Comparison of ENCODE assay signal across 19 mouse cellular contexts in the genomic region with DNA sequence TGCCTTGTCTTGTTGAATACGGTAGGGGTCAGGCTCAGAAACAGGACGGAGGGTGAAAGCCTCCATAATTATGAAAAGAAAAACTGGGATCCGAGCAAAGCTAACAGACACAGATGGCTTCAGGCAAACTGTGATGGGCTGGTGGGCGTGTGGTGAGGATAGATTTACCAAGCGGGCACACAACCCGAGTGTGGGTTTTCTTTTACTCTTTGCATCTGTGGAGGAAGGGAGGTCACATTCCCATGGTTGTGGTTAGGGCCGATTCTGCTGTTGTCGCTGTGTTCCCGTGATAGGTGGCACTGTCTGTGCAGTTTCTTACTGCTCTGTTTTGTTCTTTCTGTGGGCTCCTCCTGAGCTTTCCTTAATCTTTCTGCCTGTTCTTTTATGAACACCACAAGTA.
DNase-seq lines count a peak whose midpoint lies in the region; ATAC-seq and TF ChIP-seq lines count a peak whose summit lies in the region.
"Had no signal": no experiment of that assay in that cellular context is flagged by ENCODE, and none has a peak within 500 bp of the region (broad histone marks: within the 10 kb centered on the region; RNA-seq: fewer than 3 reads in every experiment).

No protein-coding gene starts in this region.

- no peak overlapping the region for H3K4me2 ChIP-seq in embryonic facial prominence, embryonic 14.5 days (ENCODE audit: low read depth, low read length)
- H3K4me2 ChIP-seq: heart, embryonic 11.5 days; midbrain, embryonic 12.5 days had no signal

- H3K9me3 ChIP-seq in E14TG2a.4 (ENCODE audit: low read length), result peaks cover 9% of the 10 kb centered on the region
- H3K9me3 ChIP-seq in embryonic facial prominence, embryonic 14.5 days (ENCODE audit: control insufficient read depth, low read length), result 0 out of 2 replicates have a peak, but pooled peaks cover under 1% of the 10 kb centered on the region
- H3K9me3 ChIP-seq: midbrain, embryonic 12.5 days had no signal

- 46% methylated on average over 9 of the region's 9 CpGs for WGBS in embryonic facial prominence, embryonic 14.5 days

- TF ChIP-seq CTCF in E14TG2a.4 (conservative IDR thresholded peaks at IDR 0.05; ENCODE audit: low read length), result no peak

- ATAC-seq in embryonic facial prominence, embryonic 14.5 days (ENCODE audit: low read depth), result peak; percentile 34; the same call in 1 of the 2 replicates
- no peak for ATAC-seq in megakaryocyte, adult 5-6 weeks (ENCODE audit: poor library complexity, severe bottlenecking)
- ATAC-seq: hindbrain, embryonic 16.5 days; intestine, postnatal 0 days had no signal

- DNase-seq in heart, adult 11 months, result peak; percentile 61
- DNase-seq in heart, postnatal 36 days, result no peak
- DNase-seq in embryonic facial prominence, embryonic 14.5 days (ENCODE audit: low spot score), result no peak
- DNase-seq in left cerebral cortex, postnatal 25 days (ENCODE audit: low spot score in 2 of 2), result peak; percentile 58 to 75
- DNase-seq in ovary, postnatal 14 days (ENCODE audit: low spot score), result no peak
- no peak for DNase-seq in spleen, adult 18-20 months
- DNase-seq: cerebellum, postnatal 14 days; embryo, embryonic 11 days; heart, postnatal 14 days; liver; lung, adult 2 months; lung, postnatal 36 days had no signal

- H3K27ac ChIP-seq in embryonic facial prominence, embryonic 14.5 days (replicated peaks; ENCODE audit: low read depth, low read length), result no peak overlapping the region
- H3K27ac ChIP-seq: midbrain, embryonic 12.5 days had no signal

- H3K4me1 ChIP-seq in E14TG2a.4 (replicated peaks; ENCODE audit: low read depth, low read length), result peaks cover 9% of the 10 kb centered on the region; the same call in 1 of the 2 replicates
- 0 out of 2 replicates have a peak, but pooled peaks cover 4% of the 10 kb centered on the region for H3K4me1 ChIP-seq in embryonic facial prominence, embryonic 14.5 days (ENCODE audit: control insufficient read depth, insufficient read depth, low read length)
- H3K4me1 ChIP-seq: midbrain, embryonic 12.5 days had no signal

- 0 out of 2 replicates have a peak overlapping the region, but pooled peaks have one; percentile 4 for H3K4me3 ChIP-seq in E14TG2a.4 (replicated peaks; ENCODE audit: low read length)
- no peak overlapping the region for H3K4me3 ChIP-seq in embryonic facial prominence, embryonic 14.5 days (ENCODE audit: low read depth, low read length)
- H3K4me3 ChIP-seq: erythroblast, embryonic 14.5 days; midbrain, embryonic 12.5 days had no signal

- no peaks in the 10 kb centered on the region for H3K36me3 ChIP-seq in E14TG2a.4 (ENCODE audit: insufficient read depth, low read length)
- no peaks in the 10 kb centered on the region for H3K36me3 ChIP-seq in embryonic facial prominence, embryonic 14.5 days (ENCODE audit: control insufficient read depth, insufficient read depth, low read length)
- H3K36me3 ChIP-seq: midbrain, embryonic 12.5 days had no signal

- H3K9ac ChIP-seq in embryonic facial prominence, embryonic 14.5 days (ENCODE audit: low read depth, low read length), result no peak overlapping the region
- H3K9ac ChIP-seq: midbrain, embryonic 12.5 days had no signal

- H3K27me3 ChIP-seq in E14TG2a.4 (ENCODE audit: insufficient read depth, low read length), result no peaks in the 10 kb centered on the region
- no peaks in the 10 kb centered on the region for H3K27me3 ChIP-seq in embryonic facial prominence, embryonic 14.5 days (replicated peaks; ENCODE audit: control insufficient read depth, insufficient read depth, low read length)
- H3K27me3 ChIP-seq: midbrain, embryonic 12.5 days had no signal

- intact Hi-C loops in heart, postnatal 36 days (cut with DNase I), result no loop called here
- intact Hi-C loops in left cerebral cortex, postnatal 25 days (cut with DNase I), result loop anchor here (2.0 to 5.0 kb wide), 2 partner anchors 38 to 85 kb away; no protein-coding TSS in a partner anchor

Comparison
In these comparisons a context has a peak if more than half of its experiments do, and no peak if none do; other contexts are left out.
1. DNase-seq: peak in heart, adult 11 months (single experiment) and left cerebral cortex, postnatal 25 days (2 of 2); none in heart, postnatal 36 days (0 of 2), embryonic facial prominence, embryonic 14.5 days (single experiment), ovary, postnatal 14 days (single experiment) and spleen, adult 18-20 months (0 of 2).